Mouse (Mus musculus) CD4-positive, CD25-positive, alpha-beta regulatory T cell, adult 2 months (primary cell): ENCODE data around the gene Larp1b.

Experiments used
- DNase-seq: peaks from one replicate; pipeline ENCODE4 v3.0.0-alpha.2; 2012; ENCODE audit warnings: low read depth, low spot score

The Larp1b gene

DNA sequence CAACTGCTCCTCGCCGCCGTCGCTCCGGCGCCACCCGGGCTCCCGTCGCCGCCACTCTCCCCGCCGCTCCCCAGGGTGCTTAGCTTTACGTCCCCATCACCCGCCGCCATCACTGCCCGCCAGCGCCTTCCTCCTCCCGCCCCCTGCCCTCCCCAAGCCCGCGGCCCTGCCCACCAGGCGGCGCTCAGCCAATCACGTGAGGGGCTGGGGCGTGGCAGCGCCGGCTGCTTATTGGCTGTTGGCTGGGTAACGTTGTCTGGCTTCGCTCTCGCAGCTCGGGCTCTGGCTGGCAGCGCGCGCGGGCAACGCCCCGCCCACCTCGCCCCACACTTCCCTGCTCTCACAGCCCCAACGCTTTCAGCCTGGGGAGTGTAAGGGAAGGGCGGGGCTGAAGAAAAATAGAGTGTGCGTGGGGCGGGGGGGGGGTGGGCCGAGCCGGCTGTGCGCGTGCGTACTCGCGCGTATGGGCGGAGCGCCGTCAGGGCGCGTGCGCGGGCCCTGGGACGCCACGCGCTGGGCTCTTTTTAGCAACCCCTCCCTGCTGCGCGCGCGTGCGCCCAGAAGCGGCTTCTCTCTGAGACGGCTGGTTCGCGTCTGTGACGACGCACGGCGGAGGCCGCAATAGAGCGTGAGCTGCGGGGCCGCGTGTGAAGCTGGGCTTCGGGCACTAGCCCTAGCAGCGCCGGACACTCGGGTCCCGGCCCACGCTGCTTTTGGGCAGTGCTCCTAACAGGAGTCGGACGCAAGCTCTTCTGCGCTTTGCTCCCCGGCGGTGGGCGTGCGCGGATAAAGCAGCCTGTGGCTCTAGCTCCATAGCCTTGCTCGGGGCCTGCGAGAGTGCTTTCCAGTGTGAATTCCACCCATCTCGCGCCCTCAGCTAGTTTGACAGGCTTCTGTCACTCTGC is 133.5 kb downstream of the Larp1b start, which contains the start of gene Pgrmc2:
Pgrmc2 (minus strand) TSS at position 162 of the 905 bp plus-strand sequence.
- DNase-seq = peak; percentile 100

DNA sequence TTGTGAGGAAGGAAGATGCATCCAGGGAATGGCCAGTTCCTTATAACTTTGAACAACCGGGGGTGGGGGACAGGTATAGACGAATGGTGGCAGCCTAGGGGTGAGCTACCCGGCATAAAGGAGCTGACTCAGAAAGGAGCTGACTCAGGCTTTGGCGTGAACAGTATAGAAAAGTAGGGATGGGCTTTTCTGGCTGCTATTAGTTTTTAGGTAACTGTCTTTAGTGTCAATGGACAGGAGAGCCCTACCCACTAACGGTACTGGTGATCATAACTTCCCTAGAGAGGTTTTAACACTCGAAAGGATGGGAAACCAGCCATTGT is 134.1 kb downstream of the Larp1b start:
- DNase-seq = no peak

DNA sequence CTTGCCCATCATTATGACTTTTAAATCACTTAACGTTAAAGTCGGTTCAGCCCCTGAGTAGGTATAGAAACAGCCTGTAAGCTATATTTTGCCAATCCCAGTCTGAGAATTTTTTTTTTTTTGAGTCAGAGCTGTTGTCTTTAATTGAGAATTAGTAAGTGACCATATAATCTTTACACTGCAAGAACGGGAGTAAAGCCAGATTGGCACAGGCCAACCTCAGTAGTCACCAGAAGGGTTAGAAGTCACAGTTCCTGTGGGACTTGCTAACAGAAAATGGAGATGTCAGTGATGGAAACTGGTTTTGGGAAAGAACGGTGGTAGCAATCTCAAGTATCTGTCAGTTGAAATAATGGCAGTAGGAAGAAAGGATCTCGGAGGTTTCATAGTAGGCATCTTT is 134.8 kb downstream of the Larp1b start:
- no peak for DNase-seq

DNA sequence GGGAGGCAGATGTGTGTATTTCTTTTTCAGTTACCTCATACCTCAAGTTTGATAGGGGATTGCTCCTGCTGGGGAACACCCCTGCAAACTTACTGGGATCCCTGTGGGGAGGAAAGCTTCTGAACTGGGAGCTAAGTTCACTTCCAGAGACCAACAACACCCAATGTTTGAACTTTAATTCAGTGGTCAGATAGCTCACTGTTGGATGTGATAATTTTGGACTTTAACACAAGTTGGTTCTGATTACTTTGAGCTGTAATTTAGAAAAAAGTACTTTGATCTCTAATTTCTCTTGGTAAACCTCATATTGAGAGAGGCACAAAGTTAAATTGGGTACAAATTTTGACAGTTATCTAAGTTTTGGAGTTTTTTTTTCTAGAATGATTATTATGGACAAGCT is 137.4 kb downstream of the Larp1b start:
- no peak for DNase-seq
